Mouse (Mus musculus): Measurements from ENCODE around the gene Opcml.

DNA sequence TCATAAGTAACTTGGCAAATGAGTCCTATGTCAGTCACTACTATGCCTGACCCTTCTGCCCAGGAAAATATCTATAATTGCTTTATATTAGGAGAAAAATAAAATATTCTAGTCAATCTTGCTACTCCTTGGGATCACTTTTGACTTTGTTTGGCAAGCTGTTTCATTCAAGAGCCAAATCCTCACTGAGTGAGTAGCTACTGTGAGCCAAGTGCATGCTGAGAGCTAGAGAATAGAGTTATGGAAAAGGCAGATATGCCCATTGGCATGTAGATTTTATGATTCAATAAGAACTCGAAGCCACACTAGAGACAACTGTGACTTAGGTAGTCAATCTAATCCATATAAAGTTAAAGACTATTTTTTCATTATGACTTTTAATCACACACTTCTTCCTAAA, 340.9 kb downstream of the Opcml start:
- no peak for TF ChIP-seq CTCF (IDR thresholded peaks at IDR 0.05; ENCODE audit: low read depth, low read length)
- no peak for TF ChIP-seq POLR2A (IDR thresholded peaks at IDR 0.05; ENCODE audit: borderline replicate concordance, low read depth, low read length)

Data from bone marrow macrophage, adult 2 months (primary cell).